8 mouse cellular contexts compared by ENCODE assay signal in the genomic region with DNA sequence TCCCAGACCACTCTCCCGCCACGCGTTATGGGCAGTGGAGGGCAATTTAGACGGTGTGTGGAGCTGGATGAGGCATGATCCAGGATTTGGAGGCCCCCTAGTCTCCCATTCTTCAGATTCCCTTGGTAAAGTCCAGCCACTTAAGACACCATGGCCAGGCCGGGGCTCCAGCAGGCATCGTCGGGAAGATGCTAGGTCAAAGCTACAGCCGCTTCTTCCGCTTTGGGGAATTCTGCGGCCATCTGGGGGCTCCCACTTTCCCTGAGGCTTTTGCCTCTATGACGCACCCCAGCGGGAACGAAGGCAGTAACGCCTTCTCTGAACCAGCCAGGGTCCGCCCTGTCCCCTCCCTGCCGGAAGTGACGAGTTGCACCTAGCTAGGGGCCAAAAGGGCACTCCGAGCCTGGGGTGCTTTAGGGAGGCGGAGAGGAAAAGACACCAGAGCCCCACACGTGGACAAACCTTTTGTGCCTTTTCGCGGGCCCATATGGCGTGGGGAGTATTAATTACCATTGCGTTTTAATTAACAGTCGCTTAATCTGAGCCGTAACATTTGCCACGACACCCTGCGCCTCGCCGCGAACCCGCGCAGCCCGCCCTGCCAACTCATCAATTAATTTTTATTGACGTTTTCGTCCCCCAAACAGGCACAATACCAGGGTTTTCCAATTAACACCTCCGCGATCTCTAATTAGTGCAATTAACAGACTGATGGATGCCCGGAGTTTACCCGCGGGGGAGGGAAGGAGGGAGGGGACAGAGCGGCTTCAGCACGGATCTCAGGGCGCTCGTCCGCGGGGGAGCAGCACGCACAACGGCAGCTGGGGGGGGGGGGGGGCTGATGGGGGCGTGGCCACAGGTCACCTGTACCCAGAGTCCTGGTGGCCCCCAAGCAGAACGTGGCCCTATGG. TPM values are rescaled to one million over a fixed set of nuclear protein-coding genes. Genes with fewer than 3 reads are reported as not detected.
DNase-seq lines count a peak whose midpoint lies in the region; ATAC-seq and TF ChIP-seq lines count a peak whose summit lies in the region.

No protein-coding gene starts in this region.

- H3K4me3 ChIP-seq in intestine, embryonic 14.5 days (ENCODE audit: low read depth, low read length), result peak overlapping the region; percentile 23
- H3K4me3 ChIP-seq in liver, embryonic 14.5 days (ENCODE audit: insufficient read depth in 1 of 2, low read depth in 2 of 2, low read length in 2 of 2), result peak overlapping the region; percentile 64 to 73

- peaks cover 49% of the 10 kb centered on the region for H3K4me1 ChIP-seq in intestine, embryonic 14.5 days (replicated peaks; ENCODE audit: control insufficient read depth, insufficient read depth, low read length)
- peaks cover 9 to 17% of the 10 kb centered on the region in 2 experiments for H3K4me1 ChIP-seq in liver, embryonic 14.5 days (replicated peaks; ENCODE audit: control insufficient read depth in 2 of 2, insufficient read depth in 2 of 2, low read length in 1 of 2)

- H3K27me3 ChIP-seq in intestine, embryonic 14.5 days (replicated peaks; ENCODE audit: control insufficient read depth, insufficient read depth, low read length), result no peaks in the 10 kb centered on the region
- no peaks in the 10 kb centered on the region for H3K27me3 ChIP-seq in liver, embryonic 14.5 days (ENCODE audit: control insufficient read depth, insufficient read depth, low read length)

- H3K36me3 ChIP-seq in intestine, embryonic 14.5 days (ENCODE audit: control insufficient read depth, insufficient read depth, low read length), result 0 out of 2 replicates have a peak, but pooled peaks cover 5% of the 10 kb centered on the region
- H3K36me3 ChIP-seq in liver, embryonic 14.5 days (replicated peaks; ENCODE audit: control insufficient read depth, insufficient read depth, low read depth), result no peaks in the 10 kb centered on the region

- TF ChIP-seq EP300 in liver, embryonic 14.5 days (IDR thresholded peaks at IDR 0.05; ENCODE audit: low read depth), result no peak

- peak; percentile 48; the same call in 1 of the 2 replicates for ATAC-seq in intestine, embryonic 14.5 days (replicated peaks; ENCODE audit: low FRiP score, low TSS enrichment, low read depth)
- peak; percentile 93 for ATAC-seq in liver, embryonic 14.5 days (ENCODE audit: insufficient read depth)

- H3K9ac ChIP-seq in intestine, embryonic 14.5 days (ENCODE audit: low read length), result peak overlapping the region; percentile 40; the same call in 1 of the 2 replicates
- peak overlapping the region; percentile 55 for H3K9ac ChIP-seq in liver, embryonic 14.5 days (replicated peaks)

- peak; percentile 49 to 50 for DNase-seq in layer of hippocampus, postnatal 10 days (ENCODE audit: low spot score in 2 of 2)
- DNase-seq in layer of hippocampus, adult 9-11 months, result no peak
- DNase-seq in cerebellum, postnatal 14 days, result peak; percentile 55 to 58
- DNase-seq in gastrocnemius, postnatal 36 days, result peak; percentile 54 to 74
- no peak for DNase-seq in intestine, embryonic 14.5 days (ENCODE audit: low spot score)
- DNase-seq in liver, embryonic 14.5 days (ENCODE audit: low read depth in 3 of 3, low spot score in 3 of 3), result peak; percentile 70 to 74 (median 72)
- DNase-seq in natural killer cell, adult 2 months (ENCODE audit: low spot score in 2 of 2), result peak; percentile 57 to 62
- DNase-seq in urinary bladder, postnatal 14 days (ENCODE audit: low spot score), result peak; percentile 74

- WGBS in intestine, embryonic 14.5 days, result 25% methylated on average over 43 of the region's 51 CpGs
- 6% methylated on average over 51 of the region's 51 CpGs for WGBS in liver, embryonic 14.5 days (ENCODE audit: insufficient replicate concordance)

- peak overlapping the region; percentile 57 for H3K4me2 ChIP-seq in intestine, embryonic 14.5 days (ENCODE audit: low read length)
- peak overlapping the region; percentile 71 for H3K4me2 ChIP-seq in liver, embryonic 14.5 days (ENCODE audit: low read depth)

- no peaks in the 10 kb centered on the region for H3K9me3 ChIP-seq in intestine, embryonic 14.5 days (ENCODE audit: control insufficient read depth, low read length)
- H3K9me3 ChIP-seq in liver, embryonic 14.5 days (ENCODE audit: control insufficient read depth, low read length), result no peaks in the 10 kb centered on the region

- no peak overlapping the region for H3K27ac ChIP-seq in intestine, embryonic 14.5 days (ENCODE audit: low read depth)
- no peak overlapping the region; the same call in none of the 2 replicates for H3K27ac ChIP-seq in liver, embryonic 14.5 days

- intact Hi-C loops in gastrocnemius, postnatal 36 days (cut with DNase I), result no loop called here

- peak; percentile 30; the same call in 1 of the 2 replicates for TF ChIP-seq CTCF in liver, embryonic 14.5 days (IDR thresholded peaks at IDR 0.05; ENCODE audit: low read depth)

RNA-seq across cellular contexts. Expression of a gene that starts 15.1 kb away (rescaled TPM):
- total RNA-seq in layer of hippocampus, postnatal 10 days (2021), result 10 to 100 TPM; 51.1 to 57.6 TPM
- total RNA-seq in gastrocnemius, postnatal 36 days (2021), result 1 to 10 TPM; 6.1 to 7.0 TPM
- polyA plus RNA-seq in intestine, embryonic 14.5 days (2014; fragmentation: Nextera tagmentation; extraction: Ambion mirVana), result 30.3 and 32.4 TPM in 2 replicates
- 9.4 and 10.1 TPM in 2 replicates for polyA plus RNA-seq in liver, embryonic 14.5 days (2012; rRNA removed)
- polyA plus RNA-seq in liver, embryonic 14.5 days (2014; fragmentation: Nextera tagmentation; extraction: Ambion mirVana), result 3.5 and 4.7 TPM in 2 replicates

Comparison
In these comparisons a context has a peak if more than half of its experiments do, and no peak if none do; other contexts are left out.
1. DNase-seq: peak in layer of hippocampus, postnatal 10 days (2 of 2), cerebellum, postnatal 14 days (2 of 2), gastrocnemius, postnatal 36 days (2 of 2), liver, embryonic 14.5 days (3 of 3), natural killer cell, adult 2 months (2 of 2) and urinary bladder, postnatal 14 days (single experiment); none in layer of hippocampus, adult 9-11 months (single experiment) and intestine, embryonic 14.5 days (single experiment).
2. RNA of a gene that starts 15.1 kb away (total RNA-seq): 51.1 to 57.6 TPM in layer of hippocampus, postnatal 10 days; 6.1 to 7.0 TPM in gastrocnemius, postnatal 36 days; every median in the first group is over 4 times any median in the second.